Mouse (Mus musculus): ENCODE measurements around the gene Gm28035.
A peak's percentile ranks its signal among the peaks of the same experiment; 100 is the strongest.

The Gm28035 gene

GRCm38 (mm10) chr2:30316136-30316535, 75.8 kb downstream of the Gm28035 start:
- no peak for DNase-seq

DNA sequence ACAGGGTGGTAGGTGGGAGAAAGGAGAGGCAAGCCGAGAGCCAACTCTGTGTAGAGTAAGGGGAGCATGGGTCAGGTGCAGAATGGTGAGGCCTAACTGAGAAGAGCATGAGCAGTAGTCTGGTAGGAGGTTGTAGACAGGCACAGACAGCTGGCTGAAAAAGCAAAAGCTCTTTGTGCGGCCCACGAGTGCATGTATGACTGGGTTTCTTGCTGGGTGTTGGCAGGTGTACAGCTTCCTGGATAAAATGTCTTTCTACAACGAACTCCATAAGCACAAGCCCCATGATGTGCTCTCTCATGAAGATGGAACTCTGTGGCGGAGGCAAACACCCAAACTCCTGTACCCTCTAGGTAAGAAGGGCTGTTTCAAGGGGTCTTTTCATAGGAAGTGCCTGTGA, 76.6 kb downstream of the Gm28035 start:
- no peak for DNase-seq

GRCm38 (mm10) chr2:30319260-30319659, 78.9 kb downstream of the Gm28035 start:
- no peak for DNase-seq

- no peak for DNase-seq
Measured at GRCm38 (mm10) chr2:30323111-30323510, 82.7 kb downstream of the Gm28035 start.

DNA sequence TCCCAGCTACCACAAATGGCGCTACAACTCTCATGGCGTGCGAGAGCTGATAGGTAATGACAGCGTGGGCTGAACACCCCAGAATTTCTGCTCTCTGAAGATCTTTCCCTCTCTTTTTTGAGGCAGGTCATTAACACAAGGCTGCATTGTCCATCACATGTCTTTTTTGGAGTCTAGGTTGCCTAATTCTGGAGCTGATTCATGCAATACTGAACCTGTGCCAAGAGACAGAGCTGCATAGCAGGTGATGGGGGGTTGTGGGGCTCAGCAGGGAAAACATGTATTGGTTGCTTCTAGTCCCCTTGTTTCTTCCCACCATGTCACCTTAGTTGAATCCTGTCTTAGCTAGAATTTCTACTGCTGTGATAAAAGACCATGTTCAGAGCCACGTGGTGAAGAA, 84.9 kb downstream of the Gm28035 start:
- DNase-seq = no peak

- DNase-seq = peak; percentile 62
Measured at GRCm38 (mm10) chr2:30327276-30327675, 86.9 kb downstream of the Gm28035 start.

GRCm38 (mm10) chr2:30328791-30329190, 88.4 kb downstream of the Gm28035 start:
- no peak for DNase-seq

Measured in cerebellum, adult 9-11 months (tissue).